Mouse (Mus musculus) urinary bladder, adult 18-20 months (tissue): Measurements from ENCODE around the gene Gm21258.
"Not testable (repeated sequence)": the region's sequence is repeated elsewhere in the genome, so short reads cannot be mapped to it uniquely, and the experiment has no call there.

Source experiments
- DNase-seq, 2 experiments: peaks; one replicate each; pipeline ENCODE4 v3.0.0; 2022; ENCODE audit warnings: low spot score in 2 of 2, mixed read lengths in 2 of 2

Gene Gm21258

DNA sequence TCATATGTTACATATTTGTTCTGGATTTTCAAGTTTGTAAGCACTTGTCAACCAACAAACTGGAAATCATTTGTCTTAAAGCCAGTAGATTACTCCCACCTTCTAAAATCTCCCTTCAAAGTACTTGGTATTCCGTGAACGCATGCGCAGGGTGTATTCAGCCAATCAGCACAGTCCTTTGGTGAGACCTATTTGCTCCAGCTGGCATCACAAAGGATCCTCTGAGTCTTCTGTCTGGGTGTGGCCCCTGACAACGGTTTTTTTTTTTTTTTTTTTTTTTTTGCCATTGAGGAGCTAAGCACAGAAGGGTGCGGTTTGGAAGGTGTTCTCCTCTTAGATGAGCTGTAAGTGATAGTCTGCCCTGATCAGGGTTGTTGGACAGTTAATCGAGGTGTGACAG lies at the start of gene Gm21258:
Gene Gm21258 (plus strand): TSS at position 301 of the 400 bp plus-strand sequence.
- DNase-seq, result not testable (repeated sequence)
